Mouse (Mus musculus): ENCODE measurements around the gene Rnf208.
A peak's percentile ranks its signal among the peaks of the same experiment; 100 is the strongest.

Gene Rnf208

GRCm38 (mm10) chr2:25267241-25267640 lies 25.2 kb downstream of the Rnf208 start:
- peak overlapping the region; percentile 60 for H3K4me3 ChIP-seq (replicated peaks; ENCODE audit: low read length)
- TF ChIP-seq NANOG (IDR thresholded peaks at IDR 0.05; ENCODE audit: borderline replicate concordance, low read length) (no peak), CTCF (conservative IDR thresholded peaks at IDR 0.05; ENCODE audit: low read length) (no peak), POU5F1 (IDR thresholded peaks at IDR 0.05; ENCODE audit: borderline replicate concordance, low read length) (no peak)
- H3K4me1 ChIP-seq (replicated peaks; ENCODE audit: low read depth, low read length), result peaks cover 74% of the 10 kb centered on the region
- peaks cover 83% of the 10 kb centered on the region for H3K36me3 ChIP-seq (ENCODE audit: insufficient read depth, low read length)
- no peaks in the 10 kb centered on the region for H3K9me3 ChIP-seq (ENCODE audit: low read length)
- H3K27me3 ChIP-seq (ENCODE audit: insufficient read depth, low read length), result peaks cover 10% of the 10 kb centered on the region

DNA sequence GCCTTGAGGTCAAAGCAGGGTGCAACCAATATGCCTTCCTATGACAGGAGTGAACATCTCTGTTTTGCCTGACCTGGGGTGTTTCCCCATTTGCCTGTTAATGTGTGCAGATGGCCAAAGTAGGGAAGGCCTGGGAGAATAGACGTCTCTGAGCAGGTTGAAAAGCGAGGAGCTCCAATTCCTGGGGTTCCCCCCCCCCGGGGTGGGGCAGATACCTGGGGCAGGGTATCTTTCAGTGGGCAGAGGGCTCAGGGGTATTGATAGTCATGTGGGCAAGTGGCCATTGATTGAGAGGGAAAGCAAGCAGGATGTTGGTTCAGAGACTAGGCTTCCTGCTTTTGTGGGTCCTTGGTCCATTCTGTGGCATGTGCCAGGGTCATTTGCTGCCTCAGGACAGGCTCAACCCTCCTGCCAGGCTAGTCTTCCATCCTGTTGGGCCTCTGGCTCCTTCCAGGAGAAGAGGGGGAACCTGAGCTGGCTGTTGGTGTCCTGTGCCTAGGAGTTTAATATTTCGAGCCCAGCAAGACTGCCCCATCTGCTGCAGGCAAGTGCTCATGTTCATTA lies 25.8 kb downstream of the Rnf208 start:
- no peak for TF ChIP-seq NANOG (IDR thresholded peaks at IDR 0.05; ENCODE audit: borderline replicate concordance, low read length)
- TF ChIP-seq CTCF (conservative IDR thresholded peaks at IDR 0.05; ENCODE audit: low read length), result no peak
- no peak for TF ChIP-seq POU5F1 (IDR thresholded peaks at IDR 0.05; ENCODE audit: borderline replicate concordance, low read length)
- Histone ChIP-seq H3K27me3 (ENCODE audit: insufficient read depth, low read length) (peaks cover 10% of the 10 kb centered on the region), H3K4me1 (replicated peaks; ENCODE audit: low read depth, low read length) (peaks cover 77% of the 10 kb centered on the region), H3K9me3 (ENCODE audit: low read length) (no peaks in the 10 kb centered on the region), H3K36me3 (ENCODE audit: insufficient read depth, low read length) (peaks cover 83% of the 10 kb centered on the region), H3K4me3 (replicated peaks; ENCODE audit: low read length) (0 out of 2 replicates have a peak overlapping the region, but pooled peaks have one; percentile 60)

- no peaks in the 10 kb centered on the region for H3K27me3 ChIP-seq (ENCODE audit: insufficient read depth, low read length)
- peaks cover 51% of the 10 kb centered on the region for H3K4me1 ChIP-seq (replicated peaks; ENCODE audit: low read depth, low read length)
- H3K36me3 ChIP-seq (ENCODE audit: insufficient read depth, low read length), result peaks cover 88% of the 10 kb centered on the region
- TF ChIP-seq POU5F1 (IDR thresholded peaks at IDR 0.05; ENCODE audit: borderline replicate concordance, low read length), result no peak
- TF ChIP-seq NANOG (IDR thresholded peaks at IDR 0.05; ENCODE audit: borderline replicate concordance, low read length), result no peak
- no peak for TF ChIP-seq CTCF (conservative IDR thresholded peaks at IDR 0.05; ENCODE audit: low read length)
- peak within 1 kb of the TSS; percentile 95 for H3K4me3 ChIP-seq (replicated peaks; ENCODE audit: low read length)
- no peaks in the 10 kb centered on the region for H3K9me3 ChIP-seq (ENCODE audit: low read length)
Measured at GRCm38 (mm10) chr2:25271827-25272511, 29.9 kb downstream of the Rnf208 start, which contains the start of the genes Ssna1 and Anapc2. Gene Ssna1, minus strand, starts transcription at chr2:25272438. Gene Anapc2, plus strand, starts transcription at chr2:25272478.

- Histone ChIP-seq H3K36me3 (ENCODE audit: insufficient read depth, low read length) (peaks cover 88% of the 10 kb centered on the region), H3K4me3 (replicated peaks; ENCODE audit: low read length) (peak overlapping the region; percentile 95), H3K27me3 (ENCODE audit: insufficient read depth, low read length) (no peaks in the 10 kb centered on the region), H3K9me3 (ENCODE audit: low read length) (no peaks in the 10 kb centered on the region), H3K4me1 (replicated peaks; ENCODE audit: low read depth, low read length) (peaks cover 46% of the 10 kb centered on the region)
- TF ChIP-seq POU5F1 (IDR thresholded peaks at IDR 0.05; ENCODE audit: borderline replicate concordance, low read length) (no peak), CTCF (conservative IDR thresholded peaks at IDR 0.05; ENCODE audit: low read length) (no peak), NANOG (IDR thresholded peaks at IDR 0.05; ENCODE audit: borderline replicate concordance, low read length) (no peak)
Measured at GRCm38 (mm10) chr2:25272515-25272914, 30.5 kb downstream of the Rnf208 start.

DNA sequence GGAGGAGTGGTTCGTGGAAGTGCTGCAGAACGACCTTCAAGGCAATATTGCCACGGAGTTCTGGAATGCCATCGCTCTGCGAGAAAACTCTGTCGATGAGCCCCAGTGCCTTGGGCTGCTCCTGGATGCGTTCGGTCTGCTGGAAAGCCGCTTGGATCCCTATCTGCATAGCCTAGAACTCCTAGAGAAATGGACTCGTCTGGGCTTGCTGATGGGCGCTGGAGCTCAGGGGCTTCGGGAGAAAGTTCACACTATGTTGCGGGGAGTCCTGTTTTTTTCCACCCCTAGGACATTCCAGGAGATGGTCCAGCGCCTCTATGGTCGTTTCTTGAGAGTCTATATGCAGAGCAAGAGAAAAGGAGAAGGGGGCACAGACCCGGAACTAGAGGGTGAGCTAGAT lies 31.0 kb downstream of the Rnf208 start:
- H3K36me3 ChIP-seq (ENCODE audit: insufficient read depth, low read length), result peaks cover 88% of the 10 kb centered on the region
- H3K4me1 ChIP-seq (replicated peaks; ENCODE audit: low read depth, low read length), result peaks cover 41% of the 10 kb centered on the region
- TF ChIP-seq CTCF (conservative IDR thresholded peaks at IDR 0.05; ENCODE audit: low read length), result no peak
- TF ChIP-seq POU5F1 (IDR thresholded peaks at IDR 0.05; ENCODE audit: borderline replicate concordance, low read length), result no peak
- no peak for TF ChIP-seq NANOG (IDR thresholded peaks at IDR 0.05; ENCODE audit: borderline replicate concordance, low read length)
- H3K4me3 ChIP-seq (replicated peaks; ENCODE audit: low read length), result peak overlapping the region; percentile 95
- H3K9me3 ChIP-seq (ENCODE audit: low read length), result no peaks in the 10 kb centered on the region
- H3K27me3 ChIP-seq (ENCODE audit: insufficient read depth, low read length), result no peaks in the 10 kb centered on the region

DNA sequence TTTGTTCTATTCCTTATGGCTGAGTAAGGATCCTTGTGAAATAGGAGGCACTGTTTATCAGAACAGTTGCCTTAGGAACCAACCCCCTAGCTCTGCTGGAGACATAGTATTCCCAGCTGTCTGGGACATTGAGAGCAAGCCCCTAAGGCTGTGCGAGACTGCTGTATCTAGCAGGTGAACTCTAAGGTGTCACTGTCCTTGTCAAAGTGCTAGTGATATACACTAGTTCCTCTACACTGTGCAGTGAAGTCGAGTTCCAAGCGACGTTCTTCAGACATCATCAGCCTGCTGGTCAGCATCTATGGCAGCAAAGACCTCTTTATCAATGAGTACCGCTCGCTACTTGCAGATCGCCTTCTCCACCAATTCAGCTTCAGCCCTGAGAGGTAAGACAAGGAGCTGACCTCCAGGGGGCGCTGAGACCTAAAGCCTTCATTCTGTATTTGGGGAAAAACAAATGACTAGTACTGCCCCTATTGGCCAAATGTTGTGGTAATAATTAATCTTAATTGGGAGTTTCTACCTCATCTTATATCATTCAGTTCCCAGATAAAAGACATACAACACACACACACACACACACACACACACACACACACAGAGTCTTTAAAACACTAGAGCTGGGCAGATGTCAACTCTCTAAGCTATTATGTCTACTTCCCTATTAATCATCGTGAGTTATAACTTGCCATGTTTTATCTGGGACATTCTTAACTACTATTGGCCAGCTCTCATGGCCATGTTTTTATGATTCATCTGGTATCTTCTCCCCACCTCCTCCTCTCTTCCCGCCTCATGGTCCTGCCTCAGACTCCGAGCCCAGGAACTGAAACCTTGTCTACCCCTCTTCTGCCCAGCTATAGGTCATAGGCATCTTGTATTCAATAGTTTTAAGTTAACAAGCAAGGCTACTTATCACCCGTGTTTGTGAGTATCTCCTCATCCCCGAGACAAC lies 37.1 kb downstream of the Rnf208 start:
- H3K27me3 ChIP-seq (ENCODE audit: insufficient read depth, low read length), result no peaks in the 10 kb centered on the region
- H3K4me3 ChIP-seq (replicated peaks; ENCODE audit: low read length), result no peak overlapping the region
- H3K4me1 ChIP-seq (replicated peaks; ENCODE audit: low read depth, low read length), result no peaks in the 10 kb centered on the region
- H3K9me3 ChIP-seq (ENCODE audit: low read length), result no peaks in the 10 kb centered on the region
- peaks cover 98% of the 10 kb centered on the region for H3K36me3 ChIP-seq (ENCODE audit: insufficient read depth, low read length)
- TF ChIP-seq POU5F1 (IDR thresholded peaks at IDR 0.05; ENCODE audit: borderline replicate concordance, low read length) (no peak), NANOG (IDR thresholded peaks at IDR 0.05; ENCODE audit: borderline replicate concordance, low read length) (no peak), CTCF (conservative IDR thresholded peaks at IDR 0.05; ENCODE audit: low read length) (peak; percentile 79)

GRCm38 (mm10) chr2:25285551-25285950 lies 43.5 kb downstream of the Rnf208 start:
- Histone ChIP-seq H3K27me3 (ENCODE audit: insufficient read depth, low read length) (peaks cover 36% of the 10 kb centered on the region), H3K36me3 (ENCODE audit: insufficient read depth, low read length) (peaks cover 54% of the 10 kb centered on the region), H3K4me3 (replicated peaks; ENCODE audit: low read length) (no peak overlapping the region), H3K9me3 (ENCODE audit: low read length) (no peaks in the 10 kb centered on the region), H3K4me1 (replicated peaks; ENCODE audit: low read depth, low read length) (peaks cover 41% of the 10 kb centered on the region)
- TF ChIP-seq NANOG (IDR thresholded peaks at IDR 0.05; ENCODE audit: borderline replicate concordance, low read length) (no peak), CTCF (conservative IDR thresholded peaks at IDR 0.05; ENCODE audit: low read length) (no peak), POU5F1 (IDR thresholded peaks at IDR 0.05; ENCODE audit: borderline replicate concordance, low read length) (no peak)

GRCm38 (mm10) chr2:25286314-25286713 lies 44.3 kb downstream of the Rnf208 start:
- Histone ChIP-seq H3K36me3 (ENCODE audit: insufficient read depth, low read length) (peaks cover 46% of the 10 kb centered on the region), H3K27me3 (ENCODE audit: insufficient read depth, low read length) (peaks cover 44% of the 10 kb centered on the region), H3K9me3 (ENCODE audit: low read length) (no peaks in the 10 kb centered on the region), H3K4me3 (replicated peaks; ENCODE audit: low read length) (no peak overlapping the region), H3K4me1 (replicated peaks; ENCODE audit: low read depth, low read length) (peaks cover 48% of the 10 kb centered on the region)
- TF ChIP-seq NANOG (IDR thresholded peaks at IDR 0.05; ENCODE audit: borderline replicate concordance, low read length) (no peak), POU5F1 (IDR thresholded peaks at IDR 0.05; ENCODE audit: borderline replicate concordance, low read length) (no peak), CTCF (conservative IDR thresholded peaks at IDR 0.05; ENCODE audit: low read length) (no peak)

Data from E14TG2a.4 (cell line).